Mouse (Mus musculus) kidney, adult 9 months (tissue): ENCODE results near the gene Nap1l5.
"Not testable (repeated sequence)": the region's sequence is repeated elsewhere in the genome, so short reads cannot be mapped to it uniquely, and the experiment has no call there.

Experiments
- DNase-seq: peaks from one replicate; pipeline ENCODE4 v3.0.0; 2022

The Nap1l5 gene

GRCm38 (mm10) chr6:58904551-58904950 is 2.3 kb downstream of the Nap1l5 start:
- no peak for DNase-seq

GRCm38 (mm10) chr6:58903171-58903570 is 3.7 kb downstream of the Nap1l5 start:
- DNase-seq, result no peak

GRCm38 (mm10) chr6:58900536-58900935 is 6.3 kb downstream of the Nap1l5 start:
- no peak for DNase-seq

- DNase-seq, result no peak
Observed at GRCm38 (mm10) chr6:58899076-58899475, 7.8 kb downstream of the Nap1l5 start.

- no peak for DNase-seq
Observed at GRCm38 (mm10) chr6:58896648-58897047, 10.2 kb downstream of the Nap1l5 start.

GRCm38 (mm10) chr6:58894994-58895393 is 11.9 kb downstream of the Nap1l5 start:
- no peak for DNase-seq

- no peak for DNase-seq
Observed at GRCm38 (mm10) chr6:58893307-58893706, 13.6 kb downstream of the Nap1l5 start.

GRCm38 (mm10) chr6:58889917-58890316 is 17.0 kb downstream of the Nap1l5 start:
- DNase-seq, result no peak

- no peak for DNase-seq
Observed at GRCm38 (mm10) chr6:58882271-58882670, 24.6 kb downstream of the Nap1l5 start.

- no peak for DNase-seq
Observed at GRCm38 (mm10) chr6:58881363-58881762, 25.5 kb downstream of the Nap1l5 start.

- no peak for DNase-seq
Observed at GRCm38 (mm10) chr6:58880861-58881260, 26.0 kb downstream of the Nap1l5 start.

GRCm38 (mm10) chr6:58879987-58880386 is 26.9 kb downstream of the Nap1l5 start:
- no peak for DNase-seq

GRCm38 (mm10) chr6:58879572-58879971 is 27.3 kb downstream of the Nap1l5 start:
- DNase-seq, result peak; percentile 36

GRCm38 (mm10) chr6:58867858-58868257 is 39.0 kb downstream of the Nap1l5 start:
- DNase-seq, result not testable (repeated sequence)

GRCm38 (mm10) chr6:58863631-58864235 is 43.1 kb downstream of the Nap1l5 start:
- DNase-seq, result no peak

GRCm38 (mm10) chr6:58862446-58862993 is 44.4 kb downstream of the Nap1l5 start:
- no peak for DNase-seq

- DNase-seq, result no peak
Observed at GRCm38 (mm10) chr6:58859517-58859916, 47.4 kb downstream of the Nap1l5 start.

GRCm38 (mm10) chr6:58856494-58856893 is 50.4 kb downstream of the Nap1l5 start:
- no peak for DNase-seq

- no peak for DNase-seq
Observed at GRCm38 (mm10) chr6:58855676-58856367, 51.1 kb downstream of the Nap1l5 start.
